Mouse (Mus musculus) lung, postnatal 0 days (tissue): ENCODE results near the gene Klhdc8a.

Source experiments
- CTCF ChIP-seq: IDR thresholded peaks from 2 replicates; pipeline ENCODE4 v1.5.1; 2016; ENCODE audit warnings: antibody characterized with exemption, mild to moderate bottlenecking
- EP300 ChIP-seq: IDR thresholded peaks from 2 replicates; pipeline ENCODE4 v1.6.1; 2016; ENCODE audit warnings: antibody characterized with exemption, mild to moderate bottlenecking, control low read depth

- no peak for TF ChIP-seq EP300
- no peak for TF ChIP-seq CTCF
Measured at GRCm38 (mm10) chr1:132345514-132345913, 47.1 kb downstream of the Klhdc8a start.
